Mouse (Mus musculus): ENCODE data around the gene Ror1. TPM values are rescaled to one million over a fixed set of nuclear protein-coding genes. Genes with fewer than 3 reads are reported as not detected.
A peak's percentile ranks its signal among the peaks of the same experiment; 100 is the strongest.

Gene Ror1
- polyA plus RNA-seq, 1 experiment from 2014 or later, result 14.0 TPM

DNA sequence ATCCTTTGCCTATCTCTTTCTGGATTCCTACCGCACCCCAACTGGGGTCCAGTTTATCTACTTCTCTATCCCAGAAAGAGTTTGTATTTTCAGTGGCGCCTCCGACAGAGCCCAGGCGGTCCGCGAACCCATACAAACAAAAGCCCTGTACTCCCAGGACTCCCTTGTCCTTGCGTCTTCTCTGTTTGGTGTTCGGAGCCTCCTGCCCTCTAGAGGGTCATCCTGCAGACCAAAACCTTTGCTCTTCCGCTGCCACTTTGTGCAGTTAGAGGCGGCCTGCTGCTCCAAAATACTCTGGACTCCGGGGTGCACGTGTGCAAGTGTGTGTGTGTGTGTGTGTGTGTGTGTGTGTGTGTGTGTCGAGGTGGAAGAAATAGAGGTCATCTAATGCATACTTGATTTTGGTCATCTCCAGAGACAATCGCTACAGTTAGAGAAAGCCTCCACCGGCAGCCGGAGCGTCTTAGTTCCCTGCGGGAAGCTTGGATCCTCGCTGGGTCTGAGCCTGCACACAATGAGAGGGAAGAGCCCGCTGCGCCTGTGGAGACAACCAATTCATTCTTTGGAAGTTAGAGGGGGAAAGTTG is 1.1 kb downstream of the Ror1 start:
- Histone ChIP-seq H3K27me3 (ENCODE audit: low read depth, poor library complexity, severe bottlenecking) (peaks cover 27% of the 10 kb centered on the region; the same call in 1 of the 2 replicates), H3K4me1 (peaks cover 43% of the 10 kb centered on the region), H3K36me3 (no peaks in the 10 kb centered on the region), H3K27ac (peak overlapping the region; percentile 93), H3K9me3 (replicated peaks) (no peaks in the 10 kb centered on the region), H3K4me3 (peak overlapping the region; percentile 85)
- DNase-seq (ENCODE audit: low spot score), result no peak
- 1% methylated on average over 21 of the region's 21 CpGs for WGBS

DNA sequence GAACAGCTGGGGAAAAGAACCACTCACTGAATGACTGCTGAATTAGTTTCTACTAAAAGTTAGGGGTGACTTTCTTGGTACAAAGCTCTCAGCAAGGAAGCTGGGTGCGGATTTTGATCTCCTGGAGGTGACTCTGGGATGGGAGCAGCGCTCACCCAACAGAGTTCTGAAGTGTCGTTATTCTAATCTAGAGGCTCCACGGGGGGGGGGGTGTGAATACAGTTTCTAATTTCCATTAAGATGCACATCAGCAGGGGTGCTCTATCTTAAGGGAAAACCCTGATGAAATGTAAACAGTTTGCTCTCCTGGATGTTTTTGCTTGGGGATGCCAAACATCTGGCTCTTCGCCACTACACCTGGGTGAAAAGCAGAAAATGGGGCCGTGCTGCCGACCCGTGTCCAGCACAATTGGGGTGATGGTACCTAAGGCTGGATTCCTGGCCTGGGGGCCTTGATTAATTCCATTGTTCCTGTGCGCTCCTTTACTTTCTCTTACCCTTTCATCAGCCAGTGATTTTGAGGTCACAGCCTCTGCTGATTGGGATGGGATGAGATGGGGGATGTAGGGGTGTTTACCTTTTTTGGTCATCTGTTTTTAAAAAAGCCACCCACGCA is 1.9 kb downstream of the Ror1 start:
- Histone ChIP-seq H3K27me3 (ENCODE audit: low read depth, poor library complexity, severe bottlenecking) (peaks cover 27% of the 10 kb centered on the region; the same call in 1 of the 2 replicates), H3K36me3 (no peaks in the 10 kb centered on the region), H3K9me3 (replicated peaks) (no peaks in the 10 kb centered on the region), H3K4me1 (peaks cover 51% of the 10 kb centered on the region), H3K27ac (peak overlapping the region; percentile 93), H3K4me3 (peak overlapping the region; percentile 85)
- WGBS, result 18% methylated on average over 10 of the region's 10 CpGs
- DNase-seq (ENCODE audit: low spot score), result no peak

DNA sequence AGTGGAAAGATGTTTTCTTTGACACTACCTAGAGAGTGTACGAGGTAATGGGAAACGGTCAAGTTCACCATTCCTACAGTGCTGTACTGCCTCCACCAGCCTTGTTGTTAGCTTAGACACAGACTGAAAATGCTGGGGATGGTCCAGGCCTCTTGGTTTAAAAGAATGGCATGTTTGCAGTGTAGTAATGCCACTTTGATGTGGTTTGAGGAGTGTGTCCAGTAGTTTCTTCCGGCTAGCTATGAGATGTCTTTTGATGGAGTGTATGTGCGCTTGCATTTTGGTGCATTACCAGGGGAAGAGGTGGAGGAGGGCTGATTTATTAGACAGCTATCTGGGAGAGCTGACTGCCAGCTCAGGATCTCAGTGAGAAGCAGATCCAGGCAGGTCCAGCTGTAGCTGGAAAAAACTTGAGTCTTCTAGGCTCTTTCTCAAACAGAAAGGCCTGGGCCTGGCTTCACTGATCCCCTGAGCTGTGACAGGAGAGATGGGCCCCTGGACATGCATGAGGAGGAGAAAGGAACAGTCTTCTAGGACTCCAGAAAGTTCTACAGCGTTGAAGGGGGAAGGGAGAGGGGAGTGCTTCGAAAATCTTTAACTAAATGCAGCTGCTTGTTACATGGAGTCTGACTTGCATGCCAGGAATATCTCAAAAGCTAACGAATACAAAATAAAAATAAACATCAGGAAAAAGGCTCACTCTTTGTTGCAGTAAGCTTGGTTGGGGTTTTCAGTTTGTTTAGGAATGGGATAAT is 5.7 kb downstream of the Ror1 start:
- Histone ChIP-seq H3K4me3 (no peak overlapping the region), H3K4me1 (peaks cover 62% of the 10 kb centered on the region), H3K9me3 (replicated peaks) (no peaks in the 10 kb centered on the region), H3K27me3 (ENCODE audit: low read depth, poor library complexity, severe bottlenecking) (peaks cover 9% of the 10 kb centered on the region; the same call in 1 of the 2 replicates), H3K36me3 (no peaks in the 10 kb centered on the region), H3K27ac (peak overlapping the region; percentile 70; the same call in 1 of the 2 replicates)
- DNase-seq (ENCODE audit: low spot score), result no peak
- 56% methylated on average over 7 of the region's 7 CpGs for WGBS

DNA sequence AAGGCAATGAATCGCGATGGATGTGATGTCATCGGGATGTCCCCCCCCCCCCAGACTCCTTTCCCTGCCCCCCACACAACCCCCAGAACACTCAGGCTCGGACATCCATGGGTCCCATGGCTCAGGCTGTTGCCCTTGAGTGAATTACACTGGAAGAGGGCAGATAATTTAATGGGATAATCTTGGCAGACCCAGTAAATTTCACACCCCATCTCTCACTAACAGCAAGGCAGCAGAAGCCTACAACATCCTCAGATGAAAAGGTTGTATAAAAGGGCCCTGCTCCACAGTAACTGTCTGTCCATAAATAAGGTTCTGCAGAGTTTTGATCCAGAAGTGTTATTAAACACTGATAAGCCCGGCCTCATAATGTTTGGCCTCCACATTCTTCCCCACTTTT is 6.3 kb downstream of the Ror1 start:
- DNase-seq (ENCODE audit: low spot score), result peak; percentile 4
- Histone ChIP-seq H3K36me3 (no peaks in the 10 kb centered on the region), H3K9me3 (replicated peaks) (no peaks in the 10 kb centered on the region), H3K27ac (peak overlapping the region; percentile 70; the same call in 1 of the 2 replicates), H3K4me1 (peaks cover 60% of the 10 kb centered on the region), H3K27me3 (ENCODE audit: low read depth, poor library complexity, severe bottlenecking) (peaks cover 9% of the 10 kb centered on the region; the same call in 1 of the 2 replicates), H3K4me3 (no peak overlapping the region)
- WGBS, result 60% methylated on average over 5 of the region's 5 CpGs

DNA sequence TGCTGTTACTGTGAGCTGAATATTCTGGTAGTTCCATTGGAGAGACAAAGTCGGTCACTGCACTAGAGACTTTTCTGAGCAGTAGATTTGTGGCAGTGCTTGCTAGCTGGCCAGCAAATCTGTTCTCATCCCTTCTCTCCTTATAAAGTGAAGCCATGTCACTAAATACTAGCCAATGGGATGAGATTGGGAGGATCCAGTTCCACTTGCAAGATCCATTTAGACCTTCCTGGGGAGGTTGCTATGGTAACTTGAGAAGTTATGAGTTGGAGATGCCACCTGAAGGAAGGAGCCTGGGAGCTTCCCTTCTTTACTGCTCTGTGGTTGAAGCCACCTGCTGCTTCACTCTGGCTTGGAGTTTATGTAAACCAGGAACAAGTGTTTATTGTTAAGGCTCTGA is 8.7 kb downstream of the Ror1 start:
- 86% methylated on average over 1 of the region's 1 CpGs for WGBS
- H3K4me1 ChIP-seq, result peaks cover 53% of the 10 kb centered on the region
- peak; percentile 23 for DNase-seq (ENCODE audit: low spot score)
- no peak overlapping the region for H3K4me3 ChIP-seq
- H3K9me3 ChIP-seq (replicated peaks), result no peaks in the 10 kb centered on the region
- no peaks in the 10 kb centered on the region for H3K36me3 ChIP-seq
- H3K27me3 ChIP-seq (ENCODE audit: low read depth, poor library complexity, severe bottlenecking), result no peaks in the 10 kb centered on the region
- H3K27ac ChIP-seq, result no peak overlapping the region

DNA sequence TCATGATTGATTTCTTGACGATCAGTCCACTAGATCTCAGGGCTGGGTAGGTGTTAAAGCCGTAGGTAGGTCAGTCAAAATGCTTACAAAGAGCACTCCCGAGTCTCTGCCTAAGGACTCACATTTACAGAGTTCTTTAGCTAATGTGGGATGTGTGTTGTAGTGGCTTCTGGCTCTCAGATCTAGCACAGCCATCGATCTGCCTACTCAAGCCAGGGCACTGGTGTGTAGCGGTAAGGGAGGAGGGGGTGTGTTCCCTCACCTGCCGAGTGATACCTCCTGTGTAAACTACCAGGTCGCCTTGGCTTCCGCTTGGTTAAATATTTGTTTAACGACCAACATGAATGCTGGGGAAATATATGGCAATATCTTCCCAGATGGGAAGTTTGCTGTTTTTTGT is 12.0 kb downstream of the Ror1 start:
- no peak for DNase-seq (ENCODE audit: low spot score)
- no peak overlapping the region for H3K27ac ChIP-seq
- H3K4me1 ChIP-seq, result peaks cover 46% of the 10 kb centered on the region
- no peaks in the 10 kb centered on the region for H3K9me3 ChIP-seq (replicated peaks)
- no peak overlapping the region for H3K4me3 ChIP-seq
- H3K36me3 ChIP-seq, result no peaks in the 10 kb centered on the region
- H3K27me3 ChIP-seq (ENCODE audit: low read depth, poor library complexity, severe bottlenecking), result no peaks in the 10 kb centered on the region; the same call in 1 of the 2 replicates
- WGBS, result 82% methylated on average over 9 of the region's 9 CpGs

DNA sequence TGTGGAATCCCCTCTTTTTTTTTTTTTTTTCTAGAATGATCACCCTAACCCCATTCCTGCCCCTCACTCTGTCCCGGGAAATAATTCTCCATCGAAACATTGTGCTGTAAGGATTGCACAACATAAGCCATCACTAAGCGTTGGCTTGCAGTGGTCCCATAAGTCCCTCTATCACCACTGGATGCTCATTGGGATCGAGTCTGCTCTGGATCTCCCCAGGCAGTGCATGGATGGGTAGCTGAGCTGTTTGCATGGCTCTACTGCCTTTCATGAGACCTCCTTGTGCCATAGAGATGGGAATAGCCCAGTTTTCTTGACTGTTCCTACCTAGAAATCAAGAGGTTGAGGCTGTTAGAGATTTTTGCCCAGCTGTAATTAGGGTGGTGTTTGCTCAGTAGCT is 13.0 kb downstream of the Ror1 start:
- H3K4me1 ChIP-seq, result peaks cover 40% of the 10 kb centered on the region
- no peaks in the 10 kb centered on the region for H3K36me3 ChIP-seq
- no peaks in the 10 kb centered on the region for H3K9me3 ChIP-seq (replicated peaks)
- no peak for DNase-seq (ENCODE audit: low spot score)
- H3K27me3 ChIP-seq (ENCODE audit: low read depth, poor library complexity, severe bottlenecking), result no peaks in the 10 kb centered on the region; the same call in 1 of the 2 replicates
- 95% methylated on average over 4 of the region's 4 CpGs for WGBS
- no peak overlapping the region for H3K4me3 ChIP-seq
- no peak overlapping the region for H3K27ac ChIP-seq

DNA sequence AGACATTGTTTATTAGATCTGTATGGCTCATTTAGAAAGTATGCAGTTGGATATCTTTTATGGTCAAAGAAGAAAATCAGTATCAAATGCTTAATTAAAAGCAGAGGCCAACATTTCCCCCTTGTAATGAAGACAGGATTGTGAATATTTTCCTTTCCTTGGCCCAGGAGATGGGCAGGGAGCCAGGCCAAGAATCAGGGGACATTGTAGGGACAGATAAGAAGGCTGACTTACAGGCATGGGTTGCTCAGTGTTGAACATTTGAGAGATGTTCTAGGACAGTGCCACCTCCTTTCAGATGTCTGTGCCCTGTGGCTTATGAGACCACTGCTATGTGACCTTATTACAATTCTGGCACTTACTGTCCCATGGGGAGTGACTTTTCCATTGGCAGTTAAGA is 18.6 kb downstream of the Ror1 start:
- Histone ChIP-seq H3K4me3 (no peak overlapping the region), H3K36me3 (peaks cover 6% of the 10 kb centered on the region), H3K9me3 (replicated peaks) (no peaks in the 10 kb centered on the region), H3K27me3 (ENCODE audit: low read depth, poor library complexity, severe bottlenecking) (peaks cover 6% of the 10 kb centered on the region; the same call in 1 of the 2 replicates), H3K27ac (no peak overlapping the region), H3K4me1 (peaks cover 27% of the 10 kb centered on the region)
- no peak for DNase-seq (ENCODE audit: low spot score)

DNA sequence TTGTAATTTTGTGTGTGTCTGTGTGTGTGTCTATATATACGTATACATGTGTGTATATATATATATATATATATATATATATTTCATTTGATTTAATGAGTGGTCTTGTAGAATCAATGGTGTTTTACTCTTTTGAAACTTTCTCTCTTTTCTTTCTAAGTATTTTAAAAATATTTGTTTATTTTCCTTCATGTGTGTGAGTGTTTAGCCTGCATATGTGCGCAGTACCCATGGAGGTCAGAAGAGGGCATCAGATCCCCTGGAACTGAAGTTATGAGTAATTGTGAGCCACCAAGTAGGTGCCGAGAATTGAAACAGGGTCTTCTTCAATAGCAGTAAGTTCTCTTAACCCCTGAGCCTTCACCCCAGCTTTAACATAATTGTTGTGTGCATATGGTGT is 20.8 kb downstream of the Ror1 start:
- no peaks in the 10 kb centered on the region for H3K9me3 ChIP-seq (replicated peaks)
- peaks cover 7% of the 10 kb centered on the region; the same call in 1 of the 2 replicates for H3K27me3 ChIP-seq (ENCODE audit: low read depth, poor library complexity, severe bottlenecking)
- H3K4me3 ChIP-seq, result no peak overlapping the region
- peaks cover 21% of the 10 kb centered on the region for H3K4me1 ChIP-seq
- no peak for DNase-seq (ENCODE audit: low spot score)
- H3K36me3 ChIP-seq, result peaks cover 11% of the 10 kb centered on the region
- WGBS, result 94% methylated on average over 3 of the region's 3 CpGs
- no peak overlapping the region for H3K27ac ChIP-seq

DNA sequence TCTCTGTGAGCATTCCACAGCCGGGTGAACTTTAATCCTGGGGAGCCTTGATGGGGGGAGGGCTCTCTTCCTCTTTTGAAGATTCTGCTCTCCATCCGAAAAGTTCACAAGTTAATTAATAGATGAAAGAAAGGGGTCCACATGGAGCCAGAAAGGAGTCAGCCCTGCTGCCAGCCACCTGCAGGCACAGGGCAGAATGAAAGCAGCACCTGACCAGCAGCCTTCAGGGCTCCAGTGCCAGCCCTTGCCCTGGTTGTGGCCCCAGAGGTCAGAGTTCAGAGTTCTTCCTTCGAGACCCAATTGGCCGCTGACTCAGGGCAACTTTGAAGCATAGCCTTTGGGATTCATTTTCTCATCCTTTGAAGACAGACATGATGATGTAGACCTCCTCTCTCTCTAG is 23.1 kb downstream of the Ror1 start:
- H3K27ac ChIP-seq, result no peak overlapping the region
- no peak overlapping the region for H3K4me3 ChIP-seq
- no peak for DNase-seq (ENCODE audit: low spot score)
- 7% methylated on average over 4 of the region's 4 CpGs for WGBS
- peaks cover 11% of the 10 kb centered on the region for H3K36me3 ChIP-seq
- H3K9me3 ChIP-seq (replicated peaks), result no peaks in the 10 kb centered on the region
- H3K27me3 ChIP-seq (ENCODE audit: low read depth, poor library complexity, severe bottlenecking), result peaks cover 16% of the 10 kb centered on the region; the same call in 1 of the 2 replicates
- peaks cover 12% of the 10 kb centered on the region for H3K4me1 ChIP-seq

DNA sequence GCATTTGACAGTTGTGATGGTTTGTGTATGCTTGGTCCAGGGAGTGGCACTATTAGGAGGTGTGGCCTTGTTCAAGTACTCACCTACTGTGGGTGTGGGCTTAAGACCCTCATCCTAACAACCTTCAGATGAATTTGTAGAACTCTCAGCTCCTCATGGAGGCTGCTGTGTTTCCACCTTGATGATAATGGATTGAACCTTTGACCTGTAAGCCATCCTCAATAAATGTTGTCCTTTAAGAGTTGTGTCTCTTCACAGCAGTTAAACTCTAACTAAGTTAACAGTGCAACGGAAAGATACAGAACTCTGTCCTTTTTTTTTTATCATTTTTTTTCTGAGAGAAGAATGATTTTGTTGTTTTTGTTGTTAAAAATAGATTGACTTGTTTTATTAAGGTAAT is 23.8 kb downstream of the Ror1 start:
- peaks cover 21% of the 10 kb centered on the region; the same call in 1 of the 2 replicates for H3K27me3 ChIP-seq (ENCODE audit: low read depth, poor library complexity, severe bottlenecking)
- no peaks in the 10 kb centered on the region for H3K9me3 ChIP-seq (replicated peaks)
- 84% methylated on average over 1 of the region's 1 CpGs for whole genome bisulfite sequencing
- H3K4me3 ChIP-seq, result no peak overlapping the region
- H3K27ac ChIP-seq, result no peak overlapping the region
- peaks cover 8% of the 10 kb centered on the region for H3K4me1 ChIP-seq
- no peak for DNase-seq (ENCODE audit: low spot score)
- peaks cover 15% of the 10 kb centered on the region for H3K36me3 ChIP-seq

DNA sequence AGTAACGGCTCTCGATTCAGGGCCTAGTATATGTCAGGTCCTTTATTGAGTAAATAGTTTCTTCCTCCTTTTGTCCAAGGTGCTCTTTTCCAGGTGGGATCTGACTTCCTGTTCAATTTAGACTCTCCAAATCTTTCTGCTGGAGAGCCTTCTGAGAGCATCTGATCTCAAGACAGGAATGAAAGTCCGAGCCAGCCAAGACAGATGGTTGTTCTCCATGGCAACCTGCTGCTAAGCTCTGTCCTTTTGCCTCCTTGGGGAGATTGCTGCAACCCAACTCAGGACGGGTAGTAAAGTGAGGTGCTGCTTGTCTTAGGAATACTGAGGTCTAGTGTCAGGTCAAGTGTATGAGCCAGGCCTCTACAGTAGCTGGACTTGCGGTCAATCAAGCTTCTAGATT is 25.0 kb downstream of the Ror1 start:
- DNase-seq (ENCODE audit: low spot score), result no peak
- 81% methylated on average over 5 of the region's 5 CpGs for WGBS
- Histone ChIP-seq H3K27me3 (ENCODE audit: low read depth, poor library complexity, severe bottlenecking) (peaks cover 21% of the 10 kb centered on the region; the same call in 1 of the 2 replicates), H3K27ac (no peak overlapping the region), H3K4me3 (no peak overlapping the region), H3K36me3 (peaks cover 15% of the 10 kb centered on the region), H3K9me3 (replicated peaks) (no peaks in the 10 kb centered on the region), H3K4me1 (peaks cover 8% of the 10 kb centered on the region)

DNA sequence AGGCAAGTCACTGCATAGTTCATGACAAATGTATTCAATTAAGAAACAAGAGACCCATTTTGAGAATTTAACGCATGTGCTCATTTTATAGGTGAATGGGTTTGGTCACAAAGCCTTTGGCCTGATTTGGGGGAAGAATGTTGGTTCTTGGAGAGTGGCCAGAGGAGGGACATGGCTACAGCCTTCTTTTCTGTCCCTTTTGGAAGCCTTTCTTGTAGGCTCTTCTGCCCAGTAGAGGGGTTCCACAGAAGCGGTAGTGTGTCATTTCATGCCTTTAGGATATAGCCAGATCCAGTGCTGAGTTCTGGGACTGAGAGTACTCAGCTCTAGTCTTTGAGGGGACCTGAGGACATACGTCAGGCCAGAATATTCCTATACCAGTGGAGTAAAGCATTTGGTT is 26.8 kb downstream of the Ror1 start:
- H3K4me3 ChIP-seq, result no peak overlapping the region
- peaks cover 10% of the 10 kb centered on the region for H3K36me3 ChIP-seq
- H3K9me3 ChIP-seq (replicated peaks), result no peaks in the 10 kb centered on the region
- H3K4me1 ChIP-seq, result peaks cover 23% of the 10 kb centered on the region
- no peak for DNase-seq (ENCODE audit: low spot score)
- peaks cover 21% of the 10 kb centered on the region; the same call in 1 of the 2 replicates for H3K27me3 ChIP-seq (ENCODE audit: low read depth, poor library complexity, severe bottlenecking)
- WGBS, result 87% methylated on average over 3 of the region's 3 CpGs
- no peak overlapping the region for H3K27ac ChIP-seq

Data from limb, embryonic 10.5 days (tissue).